ENCODE assay signal across 9 mouse cellular contexts in the genomic region with DNA sequence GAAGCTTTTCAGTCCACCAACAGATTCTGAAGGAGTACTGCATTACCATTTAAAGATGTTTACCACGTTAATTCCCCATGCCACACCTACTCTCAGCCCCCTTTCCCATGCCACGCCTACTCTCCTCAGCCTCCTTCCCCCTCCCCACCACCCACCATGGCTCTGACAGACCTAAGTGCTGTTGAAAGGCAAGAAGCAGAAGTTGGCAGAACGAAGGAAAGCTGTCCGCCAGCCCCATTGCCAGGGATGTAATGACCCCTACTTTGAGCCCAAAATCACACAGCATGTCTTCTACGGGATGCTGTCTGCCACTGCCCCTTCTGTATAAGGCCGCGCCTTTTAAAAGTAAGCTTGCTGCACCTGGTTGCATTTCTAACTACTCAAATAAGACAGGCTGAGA. TPM values are rescaled to one million over a fixed set of nuclear protein-coding genes. Genes with fewer than 3 reads are reported as not detected.
DNase-seq lines count a peak whose midpoint lies in the region; ATAC-seq and TF ChIP-seq lines count a peak whose summit lies in the region.
"Had no signal": no experiment of that assay in that cellular context is flagged by ENCODE, and none has a peak within 500 bp of the region (broad histone marks: within the 10 kb centered on the region; RNA-seq: fewer than 3 reads in every experiment).

No protein-coding gene starts in this region.

- no peaks in the 10 kb centered on the region for H3K36me3 ChIP-seq in lung, embryonic 14.5 days (ENCODE audit: insufficient read depth)
- H3K36me3 ChIP-seq in limb, embryonic 10.5 days, result no peaks in the 10 kb centered on the region
- no peaks in the 10 kb centered on the region for H3K36me3 ChIP-seq in neural tube, embryonic 14.5 days (ENCODE audit: control insufficient read depth, insufficient read depth, low read length)

- peaks cover 16% of the 10 kb centered on the region for H3K4me1 ChIP-seq in lung, embryonic 14.5 days (ENCODE audit: insufficient read depth)
- peaks cover 8% of the 10 kb centered on the region for H3K4me1 ChIP-seq in lung, adult 2 months (ENCODE audit: control insufficient read depth, insufficient read depth, low read length)
- peaks cover 39% of the 10 kb centered on the region for H3K4me1 ChIP-seq in limb, embryonic 10.5 days
- peaks cover 13% of the 10 kb centered on the region; the same call in 1 of the 2 replicates for H3K4me1 ChIP-seq in neural tube, embryonic 14.5 days (ENCODE audit: control insufficient read depth, insufficient read depth, low read length)

- no peak for ATAC-seq in lung, embryonic 14.5 days (ENCODE audit: insufficient read depth)
- no peak for ATAC-seq in neural tube, embryonic 14.5 days (ENCODE audit: low read depth)

- no peak for TF ChIP-seq CTCF in lung, embryonic 14.5 days (IDR thresholded peaks at IDR 0.05; ENCODE audit: low read depth)
- TF ChIP-seq CTCF in lung, adult 2 months (IDR thresholded peaks at IDR 0.05; ENCODE audit: insufficient read depth, low read length), result no peak

- 31% methylated on average over 7 of the region's 7 CpGs for WGBS in lung, embryonic 14.5 days
- WGBS in lung, adult 2 months, result 40% methylated on average over 7 of the region's 7 CpGs
- WGBS in limb, embryonic 10.5 days, result 12% methylated on average over 7 of the region's 7 CpGs
- WGBS in neural tube, embryonic 14.5 days, result 19% methylated on average over 7 of the region's 7 CpGs

- no peak overlapping the region for H3K27ac ChIP-seq in lung, embryonic 14.5 days (ENCODE audit: low read depth)
- H3K27ac ChIP-seq in limb, embryonic 10.5 days, result no peak overlapping the region
- no peak overlapping the region for H3K27ac ChIP-seq in neural tube, embryonic 14.5 days (ENCODE audit: low read depth, low read length)

- H3K27me3 ChIP-seq in lung, embryonic 14.5 days (ENCODE audit: insufficient read depth, low read length), result no peaks in the 10 kb centered on the region
- peaks cover 20% of the 10 kb centered on the region for H3K27me3 ChIP-seq in limb, embryonic 10.5 days (ENCODE audit: low read depth, poor library complexity, severe bottlenecking)
- no peaks in the 10 kb centered on the region for H3K27me3 ChIP-seq in neural tube, embryonic 14.5 days (ENCODE audit: control insufficient read depth, insufficient read depth, low read length)

- H3K4me3 ChIP-seq in lung, embryonic 14.5 days (ENCODE audit: low read depth, low read length), result no peak overlapping the region
- no peak overlapping the region for H3K4me3 ChIP-seq in lung, adult 2 months (replicated peaks; ENCODE audit: extremely low read depth, low read depth, low read length)
- H3K4me3 ChIP-seq in limb, embryonic 10.5 days, result peak overlapping the region; percentile 28
- H3K4me3 ChIP-seq in neural tube, embryonic 14.5 days (ENCODE audit: low read depth, low read length), result no peak overlapping the region

- peak; percentile 38 for DNase-seq in cerebellum, adult 9-10 months
- no peak for DNase-seq in cerebellum, postnatal 4 days (ENCODE audit: low spot score in 2 of 2)
- DNase-seq in lung, embryonic 14.5 days, result no peak
- no peak for DNase-seq in lung, adult 2 months
- DNase-seq in limb, embryonic 10.5 days (ENCODE audit: low spot score), result no peak
- DNase-seq in ovary, postnatal 36 days (ENCODE audit: low spot score), result no peak
- DNase-seq in urinary bladder, postnatal 10 days (ENCODE audit: low spot score), result no peak
- DNase-seq: adrenal gland, postnatal 25 days had no signal

- peak overlapping the region; percentile 32; the same call in 1 of the 2 replicates for H3K9ac ChIP-seq in lung, embryonic 14.5 days
- H3K9ac ChIP-seq in neural tube, embryonic 14.5 days (replicated peaks; ENCODE audit: low read depth, low read length), result no peak overlapping the region

- no peak for TF ChIP-seq POLR2A in lung, adult 2 months (IDR thresholded peaks at IDR 0.05; ENCODE audit: borderline replicate concordance, extremely low read depth, low read depth, low read length)

- no peaks in the 10 kb centered on the region for H3K9me3 ChIP-seq in lung, embryonic 14.5 days (ENCODE audit: low read depth, low read length)
- H3K9me3 ChIP-seq in limb, embryonic 10.5 days (replicated peaks), result no peaks in the 10 kb centered on the region
- H3K9me3 ChIP-seq in neural tube, embryonic 14.5 days (ENCODE audit: control insufficient read depth, low read length), result no peaks in the 10 kb centered on the region

- H3K4me2 ChIP-seq in lung, embryonic 14.5 days, result peak overlapping the region; percentile 35
- H3K4me2 ChIP-seq in neural tube, embryonic 14.5 days (ENCODE audit: low read depth, low read length), result peak overlapping the region; percentile 35; the same call in 1 of the 2 replicates

RNA-seq across cellular contexts. Expression of a gene that starts 1.7 kb away (rescaled TPM):
- polyA plus RNA-seq in lung, embryonic 14.5 days (2014; fragmentation: Nextera tagmentation; extraction: Ambion mirVana), result 86.3 and 89.0 TPM in 2 replicates
- 113 and 118 TPM in 2 replicates for polyA plus RNA-seq in lung, adult 2 months (2012; rRNA removed)
- 39.8 and 41.4 TPM in 2 replicates for polyA plus RNA-seq in limb, embryonic 10.5 days (2016; fragmentation: Nextera tagmentation; extraction: Ambion mirVana)
- polyA plus RNA-seq in neural tube, embryonic 14.5 days (2014; fragmentation: Nextera tagmentation; extraction: Ambion mirVana), result 110 and 112 TPM in 2 replicates
